Mouse (Mus musculus) telencephalon, adult 2 months (tissue): ENCODE data around the gene Tstd3.
"Not testable (repeated sequence)": the region's sequence is repeated elsewhere in the genome, so short reads cannot be mapped to it uniquely, and the experiment has no call there.

Experiments
- DNase-seq: peaks from one replicate; pipeline ENCODE4 v3.0.0-alpha.2; 2011; ENCODE audit warnings: low read depth, low spot score

The Tstd3 gene

DNA sequence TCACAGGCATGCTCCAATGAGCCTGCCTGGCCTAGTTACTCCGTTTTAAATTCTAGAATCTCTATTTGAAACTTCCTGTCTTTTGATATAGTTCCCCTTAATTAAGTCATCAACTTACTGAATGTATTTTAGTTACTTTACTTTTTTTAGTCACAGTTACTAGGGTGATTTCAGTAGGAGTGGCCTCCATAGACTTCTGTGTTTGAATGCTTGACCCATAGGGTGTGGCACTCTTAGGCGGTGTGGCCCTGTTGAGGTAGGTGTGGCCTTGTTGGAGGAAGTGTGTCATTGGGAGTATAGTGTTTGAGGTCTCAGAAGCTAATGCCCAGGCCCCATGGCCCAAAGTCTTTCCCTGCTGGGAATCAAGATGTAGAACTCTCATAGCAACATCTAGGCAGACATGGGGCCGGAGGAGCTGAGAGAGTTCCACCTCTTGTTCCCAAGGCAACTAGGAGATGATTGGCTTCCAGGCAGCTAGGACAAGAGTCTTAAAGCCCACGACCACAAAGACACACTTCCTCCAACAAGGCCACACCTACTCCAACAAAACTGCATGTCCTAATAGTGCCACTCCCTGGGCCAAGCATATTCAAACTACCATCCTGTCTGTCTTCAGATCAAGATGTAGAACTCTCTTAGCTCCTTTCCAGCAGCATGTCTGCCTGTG lies 11.8 kb downstream of the Tstd3 start:
- no peak for DNase-seq

DNA sequence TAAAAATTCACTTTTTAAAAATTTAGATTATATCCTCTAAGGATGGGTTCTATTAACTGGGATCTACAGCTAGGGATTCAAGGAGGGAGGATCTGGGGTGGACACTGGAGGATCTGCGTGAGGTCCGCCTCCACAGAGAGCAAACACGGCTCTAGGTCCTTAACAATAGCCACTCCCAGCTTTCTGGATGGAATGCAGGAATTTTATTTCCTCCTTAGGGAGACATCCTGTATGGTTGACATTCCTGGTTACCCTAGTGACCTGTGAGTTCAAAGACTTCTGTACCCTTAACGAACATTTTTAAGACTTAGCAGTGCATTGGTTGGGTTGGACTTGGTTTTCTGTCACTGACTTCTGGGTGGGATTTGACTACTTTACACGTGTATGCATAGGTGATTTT lies 21.3 kb downstream of the Tstd3 start:
- DNase-seq, result no peak

DNA sequence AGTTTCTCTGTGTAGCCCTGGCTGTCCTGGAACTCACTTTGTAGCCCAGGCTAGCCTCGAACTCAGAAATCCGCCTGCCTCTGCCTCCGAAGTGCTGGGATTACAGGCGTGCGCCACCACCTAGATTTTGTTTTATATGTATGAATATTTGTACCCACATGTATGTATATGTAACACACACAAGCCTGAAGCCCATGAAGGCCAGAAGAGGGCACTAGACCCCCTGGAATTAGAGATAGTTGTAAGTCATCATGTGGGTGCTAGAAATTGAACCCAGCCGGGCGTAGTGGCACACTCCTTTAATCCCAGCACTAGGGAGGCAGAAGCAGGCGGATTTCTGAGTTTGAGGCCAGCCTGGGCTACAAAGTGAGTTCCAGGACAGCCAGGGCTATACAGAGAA lies 22.9 kb downstream of the Tstd3 start:
- not testable (repeated sequence) for DNase-seq

DNA sequence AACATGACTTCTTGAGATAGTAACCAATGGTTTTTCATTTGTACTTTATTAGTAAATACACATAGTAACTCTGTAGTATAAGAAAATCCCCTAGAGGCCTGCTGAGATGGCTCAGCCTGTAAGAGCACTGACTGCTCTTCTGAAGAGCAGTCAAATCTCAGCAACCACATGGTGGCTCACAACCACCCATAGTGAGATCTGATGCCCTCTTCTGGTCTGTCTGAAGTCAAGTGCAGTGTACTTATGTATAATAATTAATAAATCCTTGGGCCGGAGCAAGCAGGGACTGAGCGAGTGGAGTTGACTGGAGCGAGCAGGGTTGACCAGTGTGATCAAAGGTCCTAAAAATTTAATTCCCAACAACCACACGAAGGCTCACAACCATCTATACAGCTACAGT lies 27.8 kb downstream of the Tstd3 start:
- DNase-seq, result no peak

DNA sequence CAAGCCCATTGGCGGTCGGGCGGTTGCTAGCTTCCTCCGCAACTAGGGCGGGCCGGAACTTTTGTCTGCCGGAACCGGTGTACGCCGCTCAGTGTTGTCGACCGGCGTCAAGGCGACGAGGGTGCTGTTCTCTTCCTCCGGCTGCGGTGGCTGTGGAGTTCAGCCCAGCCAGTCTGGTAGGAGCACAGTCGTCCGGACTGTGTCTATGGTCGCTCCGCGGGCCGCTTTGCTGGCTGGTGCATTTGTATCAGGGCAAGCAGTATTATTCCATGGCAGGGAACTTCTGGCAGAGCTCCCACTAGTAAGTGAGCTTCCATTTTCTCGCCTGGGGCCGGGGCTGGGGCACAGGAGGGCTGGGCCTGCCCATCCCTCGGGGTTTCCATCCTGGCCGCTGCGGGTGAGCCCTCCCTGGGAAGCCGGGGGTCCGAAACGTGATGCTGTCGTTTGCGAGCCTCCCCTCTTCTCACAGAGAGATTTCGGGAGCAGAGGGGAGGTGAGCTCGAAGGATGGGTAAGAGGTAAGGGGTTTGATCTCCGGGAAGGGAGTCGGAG lies 39.3 kb downstream of the Tstd3 start, which contains the start of gene Ccnc:
Gene Ccnc (plus strand): TSS at position 87 of the 551 bp plus-strand sequence.
- DNase-seq, result peak; percentile 91

DNA sequence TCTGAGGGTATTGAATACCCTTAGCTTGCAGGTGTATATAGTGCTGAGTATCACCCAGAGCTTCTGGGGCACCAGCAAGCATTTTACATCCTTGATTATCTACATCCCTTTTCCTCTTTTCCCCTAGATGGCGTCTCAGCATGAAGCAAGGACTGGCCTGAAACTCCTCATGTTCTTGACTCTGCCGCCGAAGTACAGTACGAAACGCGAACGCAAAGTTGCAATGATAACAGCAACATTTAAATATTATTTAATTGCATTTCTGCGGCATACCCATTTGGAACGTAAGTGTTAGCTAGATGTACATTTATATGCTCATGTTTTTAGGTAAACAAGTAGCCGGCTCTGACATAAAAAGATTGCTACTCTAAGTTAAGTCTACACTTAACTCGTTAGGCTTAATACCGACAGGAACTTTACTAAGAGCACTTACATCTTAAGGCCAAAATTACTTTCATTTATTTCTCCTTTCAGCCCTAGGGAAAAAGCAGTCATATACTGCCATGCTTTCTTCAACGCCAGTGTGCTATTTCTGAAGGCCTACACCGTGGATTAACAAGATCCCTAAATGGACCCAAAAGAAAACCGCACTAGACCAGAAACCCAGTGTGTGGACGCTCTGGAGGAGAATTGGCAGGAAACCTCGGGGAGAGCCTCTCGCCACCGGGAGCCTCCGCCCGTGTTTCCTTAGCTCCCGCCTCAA lies 39.9 kb downstream of the Tstd3 start:
- peak; percentile 70 for DNase-seq

DNA sequence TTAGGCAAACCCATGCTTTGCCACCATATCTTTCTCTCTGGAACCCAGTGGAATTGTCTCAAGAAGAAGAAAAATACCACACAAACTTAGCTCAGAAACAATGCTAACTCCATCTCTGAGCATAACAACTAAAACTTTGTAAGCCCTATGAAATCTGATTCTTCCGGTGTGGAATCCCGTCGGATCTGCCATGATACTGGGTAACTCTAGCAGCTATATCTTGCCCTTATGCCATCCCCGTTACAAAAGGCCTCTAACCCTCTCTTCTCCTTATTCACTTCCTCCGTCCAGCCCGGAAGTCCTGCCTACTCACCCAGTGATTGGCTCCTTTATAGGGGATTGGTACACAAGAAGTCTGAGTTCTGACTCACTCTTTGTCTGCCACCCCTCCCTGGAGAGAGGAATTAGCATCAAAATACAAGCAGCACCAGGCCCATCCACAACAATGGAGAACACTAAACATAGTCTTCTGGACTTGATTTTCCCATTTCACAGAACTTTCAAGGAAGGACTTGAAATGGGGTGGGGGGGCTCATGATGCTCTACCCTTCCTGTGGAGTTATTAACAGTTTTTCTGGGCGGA lies 44.2 kb downstream of the Tstd3 start:
- no peak for DNase-seq

DNA sequence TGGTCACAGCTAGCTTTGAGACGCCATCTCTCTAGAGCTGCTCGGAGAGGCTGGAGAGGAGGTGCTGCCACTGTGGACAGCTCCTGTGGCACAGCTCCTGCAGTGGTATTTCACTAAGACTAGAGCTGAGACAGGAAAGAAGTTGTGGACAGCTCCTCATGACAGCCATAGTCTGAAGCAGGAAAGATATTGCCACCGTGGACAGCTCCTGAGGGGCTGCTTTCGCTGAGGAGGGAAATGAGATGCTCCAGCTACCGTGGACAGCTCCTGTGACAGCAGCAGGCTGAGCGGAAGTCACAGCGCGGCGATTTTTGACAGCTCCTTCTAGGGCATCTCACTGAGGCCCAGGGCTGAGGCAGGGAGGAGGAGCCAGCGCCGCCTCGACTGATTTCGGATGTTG lies 54.9 kb downstream of the Tstd3 start:
- no peak for DNase-seq
